Mouse (Mus musculus): Measurements from ENCODE around the gene Armc9. TPM values are rescaled to one million over a fixed set of nuclear protein-coding genes. Genes with fewer than 3 reads are reported as not detected.

Gene Armc9
- 10 to 100 TPM; 36.7 to 41.4 (median 38.8) TPM for total RNA-seq (2022)

- peak; percentile 89 to 96 for DNase-seq (ENCODE audit: low spot score in 2 of 2)
Measured at GRCm38 (mm10) chr1:86154133-86154823, at the start of gene Armc9. Gene Armc9 (plus strand): TSS chr1:86154780.

- DNase-seq (ENCODE audit: low spot score in 2 of 2), result no peak
Measured at GRCm38 (mm10) chr1:86105054-86105453, 49.5 kb upstream of the Armc9 start.

- DNase-seq (ENCODE audit: low spot score in 2 of 2), result peak in 1 of 2 experiments; percentile 21
Measured at GRCm38 (mm10) chr1:86111779-86112178, 42.8 kb upstream of the Armc9 start, which contains the start of gene Htr2b. Gene Htr2b (minus strand): TSS chr1:86111970.

GRCm38 (mm10) chr1:86114141-86114540 lies 40.4 kb upstream of the Armc9 start:
- DNase-seq (ENCODE audit: low spot score in 2 of 2), result no peak

GRCm38 (mm10) chr1:86119549-86119948 lies 35.0 kb upstream of the Armc9 start:
- no peak for DNase-seq (ENCODE audit: low spot score in 2 of 2)

DNA sequence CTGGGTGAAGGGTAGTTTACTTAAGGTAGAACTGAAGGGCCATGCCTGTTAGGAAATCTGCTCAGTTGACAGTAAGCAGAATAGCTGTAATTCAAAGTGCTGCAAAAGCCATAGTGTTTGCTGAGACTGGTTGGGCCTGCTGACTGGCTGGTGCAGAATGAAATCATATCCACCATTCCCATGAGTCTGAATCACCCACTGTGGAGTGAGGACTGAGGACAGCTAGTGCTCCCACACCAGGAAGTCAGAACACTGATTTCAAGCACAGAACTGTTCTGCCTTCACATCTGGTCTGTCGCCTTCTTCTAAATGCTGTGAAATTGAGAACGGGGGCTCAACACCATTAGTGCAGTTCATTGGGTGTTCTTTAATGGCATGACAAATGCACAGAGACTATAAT lies 28.5 kb upstream of the Armc9 start:
- DNase-seq (ENCODE audit: low spot score in 2 of 2), result no peak

DNA sequence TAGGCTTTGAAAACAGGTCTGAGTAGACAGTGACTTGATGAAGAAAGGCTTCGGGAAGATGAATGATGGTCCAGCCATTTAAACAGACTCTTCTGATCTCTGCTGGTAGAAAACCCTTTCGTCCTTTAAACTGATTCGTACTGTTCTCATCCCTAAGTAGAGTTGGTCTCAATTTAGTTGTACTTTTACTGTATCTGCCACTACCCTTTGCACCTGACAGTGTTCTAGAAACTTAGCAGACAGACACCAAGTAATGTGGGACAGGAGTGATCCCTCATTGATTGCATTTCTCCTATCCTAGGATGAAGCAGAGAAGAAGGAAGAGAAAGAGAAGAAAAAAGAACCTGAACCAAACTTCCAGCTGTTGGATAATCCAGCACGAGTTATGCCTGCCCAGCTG lies 21.2 kb upstream of the Armc9 start, which contains the start of gene Gm21972:
Gene Gm21972, plus strand, starts transcription at position 301 of the 400 bp plus-strand sequence.
- no peak for DNase-seq (ENCODE audit: low spot score in 2 of 2)

- no peak for DNase-seq (ENCODE audit: low spot score in 2 of 2)
Measured at GRCm38 (mm10) chr1:86135315-86135714, 19.3 kb upstream of the Armc9 start.

GRCm38 (mm10) chr1:86141081-86141480 lies 13.5 kb upstream of the Armc9 start:
- DNase-seq (ENCODE audit: low spot score in 2 of 2), result no peak

DNA sequence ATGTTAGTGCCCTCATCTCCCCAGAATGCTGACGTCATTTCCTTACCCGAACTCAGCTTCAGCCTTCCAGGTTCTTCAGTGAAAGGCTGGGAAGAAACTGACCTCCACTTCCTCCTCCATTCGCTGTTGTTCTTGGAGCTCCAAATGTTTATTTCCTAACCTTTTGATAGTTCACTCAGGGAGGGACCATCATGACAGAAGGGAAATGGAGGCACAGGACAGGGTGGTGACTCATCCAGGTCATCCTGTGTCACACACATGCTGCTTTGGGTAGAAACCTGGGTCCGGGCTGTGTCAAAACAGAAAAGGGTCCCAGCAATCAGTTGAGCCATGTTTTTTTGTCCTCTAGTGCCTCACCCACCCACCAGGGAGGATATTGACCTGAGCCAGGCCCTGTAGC lies 11.4 kb upstream of the Armc9 start:
- DNase-seq (ENCODE audit: low spot score in 2 of 2), result no peak

DNA sequence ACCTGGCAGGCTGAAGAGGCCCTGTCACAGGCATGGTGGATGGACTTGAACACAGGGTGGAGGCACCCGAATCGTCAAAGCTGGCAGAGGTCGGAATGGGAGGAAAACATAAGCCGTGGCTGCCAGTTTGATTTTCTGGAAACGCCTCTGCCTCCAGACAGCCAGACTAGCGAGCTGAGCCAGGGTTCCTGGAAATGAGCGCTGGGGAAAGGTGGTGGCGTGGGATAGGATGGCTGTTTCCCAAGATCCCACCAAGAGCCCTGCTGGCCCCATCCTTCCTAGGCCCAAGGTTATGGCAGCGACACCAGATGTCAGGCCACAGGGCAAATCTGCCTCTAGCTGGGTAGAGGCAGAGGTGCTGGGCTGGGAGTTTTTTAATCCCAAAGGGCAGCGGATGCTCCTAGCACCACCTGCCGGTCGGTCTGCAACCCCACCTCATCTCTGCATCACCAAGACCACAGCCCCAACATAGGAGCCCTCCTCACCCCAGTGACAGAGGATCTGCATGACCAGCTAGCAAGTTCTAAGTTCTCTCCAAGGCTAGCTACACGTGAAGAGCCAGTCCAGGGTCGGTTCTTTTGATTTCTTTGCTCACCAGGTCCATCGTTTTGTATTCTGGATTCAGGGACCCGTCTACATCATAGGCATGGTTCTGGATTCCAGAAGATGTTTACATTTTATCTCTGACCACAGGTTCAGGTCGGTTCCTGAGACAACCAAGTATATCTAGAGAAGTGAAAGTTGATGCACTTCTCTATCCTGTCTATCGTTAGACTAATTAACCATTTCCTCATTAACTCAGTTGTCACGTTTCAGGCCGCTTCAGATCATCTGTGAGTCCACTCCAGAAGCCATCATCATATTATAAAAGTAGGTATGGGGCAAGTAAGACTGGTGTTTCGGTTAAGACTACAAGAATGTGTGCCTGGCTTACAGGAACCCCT lies 10.3 kb upstream of the Armc9 start:
- no peak for DNase-seq (ENCODE audit: low spot score in 2 of 2)

- DNase-seq (ENCODE audit: low spot score in 2 of 2), result no peak
Measured at GRCm38 (mm10) chr1:86146293-86146692, 8.3 kb upstream of the Armc9 start.

DNA sequence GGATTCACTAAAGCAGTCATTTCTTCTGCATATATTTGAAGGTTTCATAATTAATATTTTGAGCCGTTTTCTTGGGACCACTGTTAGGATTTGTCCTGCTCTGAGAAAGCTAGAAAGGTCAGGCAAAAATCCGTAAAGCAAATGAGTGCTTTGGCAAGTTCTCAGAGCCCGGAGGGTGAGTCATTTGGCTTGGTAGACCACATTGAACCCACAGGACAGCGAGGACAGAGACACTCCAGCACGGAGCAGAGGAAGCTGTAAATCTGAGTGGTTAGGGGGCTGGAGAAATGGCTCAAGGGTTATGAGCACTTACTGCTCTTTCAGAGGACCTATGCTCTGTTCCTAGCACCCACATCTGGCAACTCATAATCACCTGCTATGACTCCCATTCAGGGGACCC lies 7.0 kb upstream of the Armc9 start:
- no peak for DNase-seq (ENCODE audit: low spot score in 2 of 2)

DNA sequence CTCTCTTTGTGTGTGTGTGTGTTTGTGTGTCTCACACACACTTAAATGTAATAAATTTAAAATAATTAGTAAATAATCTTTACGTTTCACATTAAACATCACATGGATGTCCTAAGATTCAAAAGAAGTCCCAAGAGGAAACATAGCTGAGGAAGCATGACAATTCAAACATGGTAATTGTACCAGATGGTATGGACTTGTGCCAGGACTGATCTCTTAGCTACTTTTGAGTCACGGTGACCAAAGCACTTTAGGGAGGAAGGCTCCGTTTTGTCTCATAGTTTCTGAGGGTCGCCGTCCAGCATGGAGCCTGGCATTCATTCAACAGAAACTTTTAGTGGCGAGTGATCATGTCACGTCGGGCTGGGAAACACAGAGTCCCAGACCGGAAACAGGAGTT lies 6.4 kb upstream of the Armc9 start:
- no peak for DNase-seq (ENCODE audit: low spot score in 2 of 2)

DNA sequence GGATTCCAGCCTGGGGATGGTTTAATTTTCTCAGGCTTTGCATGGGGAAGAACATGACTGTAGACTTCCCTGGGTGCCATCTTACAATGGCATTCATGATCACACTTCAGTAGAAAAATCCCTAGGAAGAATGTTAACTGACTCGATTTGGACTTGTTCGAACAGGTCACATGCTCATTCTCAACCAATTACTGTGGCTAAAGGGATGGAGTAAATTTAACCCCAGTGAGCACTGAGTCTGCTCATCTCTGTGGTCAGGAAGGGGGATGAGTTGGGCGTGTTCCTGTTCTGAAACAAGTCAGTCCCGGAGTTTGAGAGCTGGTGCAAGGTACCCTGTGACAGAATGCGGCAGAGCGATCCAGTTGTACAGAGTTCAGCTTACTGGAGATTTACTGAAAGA lies 3.7 kb upstream of the Armc9 start:
- DNase-seq (ENCODE audit: low spot score in 2 of 2), result no peak

DNA sequence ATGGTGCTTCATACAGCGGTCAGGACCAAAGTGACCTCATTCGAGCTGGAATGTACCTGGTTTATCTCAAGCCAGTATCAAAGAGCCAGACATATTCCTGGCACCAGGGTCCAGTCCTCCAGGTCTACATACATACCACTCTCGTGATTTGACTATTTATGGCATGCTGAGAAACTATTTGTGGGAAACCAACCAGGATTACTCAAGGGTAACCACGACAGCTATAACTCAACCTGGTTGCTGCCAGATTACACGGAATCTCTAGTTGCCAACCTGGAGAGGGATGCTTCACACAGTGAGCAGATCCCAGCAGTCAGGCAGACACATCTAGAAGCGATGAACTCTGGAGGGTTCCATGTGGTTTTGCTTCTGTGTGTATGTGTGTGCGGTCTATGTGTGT lies 3.2 kb upstream of the Armc9 start:
- DNase-seq (ENCODE audit: low spot score in 2 of 2), result no peak

- DNase-seq (ENCODE audit: low spot score in 2 of 2), result no peak
Measured at GRCm38 (mm10) chr1:86152618-86153017, 2.0 kb upstream of the Armc9 start.

- DNase-seq (ENCODE audit: low spot score in 2 of 2), result no peak
Measured at GRCm38 (mm10) chr1:86154824-86155164, 214 bp downstream of the Armc9 start.

DNA sequence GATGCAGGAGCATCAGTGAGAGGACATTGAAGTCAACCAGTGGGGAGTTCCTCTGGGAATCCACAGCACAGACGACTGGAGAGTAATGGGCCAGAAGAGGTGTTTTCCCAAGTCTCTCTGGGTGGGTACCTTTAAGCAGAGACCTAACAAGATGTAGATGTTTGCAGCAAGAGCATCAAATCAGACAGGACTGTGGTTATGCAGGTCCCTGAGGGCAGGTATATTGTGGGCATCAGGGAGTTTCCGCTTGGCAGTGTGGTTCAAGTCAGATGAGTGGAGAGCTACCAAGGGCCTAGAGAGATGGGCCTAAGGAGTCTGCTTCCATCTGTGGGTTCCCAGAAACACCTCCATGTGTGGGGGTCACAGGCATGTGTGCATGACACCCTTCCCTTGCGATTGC lies 1.5 kb downstream of the Armc9 start:
- DNase-seq (ENCODE audit: low spot score in 2 of 2), result no peak

DNA sequence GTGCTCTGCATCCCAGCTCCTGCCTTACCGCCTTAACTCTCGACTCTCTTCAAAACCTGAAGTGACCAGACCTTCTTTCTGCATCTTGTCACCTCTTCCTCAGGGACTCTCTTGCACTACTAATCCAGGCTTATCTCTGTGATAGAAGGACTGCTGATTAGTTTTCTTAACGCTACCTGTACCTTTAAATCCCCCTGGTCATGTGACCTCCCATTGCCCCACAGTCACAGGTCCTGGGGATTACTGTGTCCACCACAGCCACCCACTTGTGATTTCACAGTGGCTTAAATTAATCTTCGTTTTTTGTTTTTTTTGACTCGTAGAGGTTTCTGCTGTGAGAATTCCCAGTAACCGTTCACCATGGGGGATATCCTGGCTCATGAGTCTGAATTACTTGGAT lies 2.0 kb downstream of the Armc9 start:
- no peak for DNase-seq (ENCODE audit: low spot score in 2 of 2)

DNA sequence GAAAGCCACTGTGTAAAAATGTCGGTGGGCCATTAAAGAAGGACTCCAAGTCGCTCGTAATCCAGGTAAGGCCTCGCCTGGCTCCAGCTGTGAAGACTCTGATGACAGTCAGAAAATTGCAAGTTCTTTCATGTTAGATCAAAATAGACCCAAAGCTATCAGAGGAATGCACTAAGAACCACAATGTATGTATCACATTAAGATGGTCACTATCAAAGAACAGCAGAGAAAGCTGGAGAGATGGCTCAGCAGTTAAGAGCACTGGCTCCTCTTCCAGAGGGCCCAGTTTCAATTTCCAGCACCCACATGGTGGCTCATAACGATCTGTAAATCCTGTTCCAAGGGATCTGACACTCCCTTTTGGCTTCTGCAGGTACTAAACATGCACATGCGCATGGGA lies 5.5 kb downstream of the Armc9 start:
- DNase-seq (ENCODE audit: low spot score in 2 of 2), result no peak

DNA sequence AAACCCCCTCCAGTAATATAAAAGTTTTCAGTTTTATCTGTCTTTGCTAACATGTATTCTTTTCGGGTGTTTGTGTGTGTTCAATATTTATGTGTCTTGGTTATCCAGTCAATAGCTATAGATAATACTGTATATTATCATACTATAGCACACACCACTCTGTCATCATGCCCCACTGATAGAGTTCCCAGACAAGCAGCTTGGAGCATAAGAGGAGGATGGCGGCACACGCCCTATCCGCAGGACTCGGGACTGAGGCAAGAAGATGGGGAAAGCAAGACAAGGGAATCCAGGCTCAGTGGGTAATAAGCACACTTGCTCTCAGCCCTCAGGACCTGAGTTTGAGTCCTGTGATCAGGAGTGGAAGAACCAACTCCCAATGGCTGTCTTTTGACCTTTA lies 5.9 kb downstream of the Armc9 start:
- no peak for DNase-seq (ENCODE audit: low spot score in 2 of 2)

GRCm38 (mm10) chr1:86161061-86161460 lies 6.5 kb downstream of the Armc9 start:
- no peak for DNase-seq (ENCODE audit: low spot score in 2 of 2)

All from left cerebral cortex, adult 8-10 months (tissue).